In the genomic region with DNA sequence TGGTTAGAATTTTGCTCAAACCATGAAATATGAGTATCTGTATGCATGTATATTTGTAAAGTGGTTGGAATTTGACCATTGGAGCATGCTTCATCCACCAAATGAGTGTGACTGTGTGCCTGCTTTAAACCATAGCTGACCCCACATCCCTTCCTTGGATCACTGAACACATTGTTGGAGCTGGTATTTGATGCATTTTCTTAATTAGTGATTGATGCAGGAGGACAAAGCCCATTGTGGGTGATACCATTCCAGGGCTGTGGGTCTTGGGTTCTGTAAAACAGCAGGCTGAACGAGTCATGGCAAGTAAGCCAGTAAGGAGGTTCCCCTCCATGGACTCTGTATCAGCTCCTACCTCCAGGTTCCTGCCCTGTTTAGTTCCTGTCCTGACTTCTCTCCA, we compare ENCODE assay signal across 13 mouse cellular contexts.
"Had no signal": no experiment of that assay in that cellular context is flagged by ENCODE, and none has a peak within 500 bp of the region (broad histone marks: within the 10 kb centered on the region; RNA-seq: fewer than 3 reads in every experiment).

No protein-coding gene starts in this region.

- H3K27ac ChIP-seq: limb, embryonic 12.5 days; liver, embryonic 13.5 days; lung, embryonic 15.5 days; stomach, postnatal 0 days had no signal

- H3K27me3 ChIP-seq: limb, embryonic 12.5 days; liver, embryonic 13.5 days; lung, embryonic 15.5 days had no signal

- ATAC-seq: inflammation-experienced regulatory T-cells, adult 6 months; intestine, postnatal 0 days; liver, postnatal 0 days had no signal

- H3K36me3 ChIP-seq: limb, embryonic 12.5 days; liver, embryonic 13.5 days had no signal

- DNase-seq: kidney, postnatal 14 days; liver; liver, embryonic 13.5 days; liver, postnatal 0 days; lung, postnatal 14 days; midbrain, embryonic 14.5 days; thymus, adult 18-20 months; thymus, postnatal 14 days had no signal

- H3K9ac ChIP-seq: limb, embryonic 12.5 days; liver, embryonic 13.5 days; liver, postnatal 0 days; lung, embryonic 15.5 days had no signal

- H3K4me3 ChIP-seq: limb, embryonic 12.5 days; liver, embryonic 13.5 days; lung, embryonic 15.5 days had no signal

- H3K4me2 ChIP-seq: limb, embryonic 12.5 days; liver, embryonic 13.5 days; lung, embryonic 15.5 days had no signal

- H3K9me3 ChIP-seq: limb, embryonic 12.5 days; liver, embryonic 13.5 days; lung, embryonic 15.5 days had no signal

- H3K4me1 ChIP-seq: limb, embryonic 12.5 days; liver, embryonic 13.5 days; lung, embryonic 15.5 days had no signal
